Mouse (Mus musculus): Measurements from ENCODE around the gene Unc45a. TPM values are rescaled to one million over a fixed set of nuclear protein-coding genes. Genes with fewer than 3 reads are reported as not detected.

Gene Unc45a
- total and polyA plus RNA-seq, 2 experiments from 2014 or later: 50.1 to 69.4 TPM

DNA sequence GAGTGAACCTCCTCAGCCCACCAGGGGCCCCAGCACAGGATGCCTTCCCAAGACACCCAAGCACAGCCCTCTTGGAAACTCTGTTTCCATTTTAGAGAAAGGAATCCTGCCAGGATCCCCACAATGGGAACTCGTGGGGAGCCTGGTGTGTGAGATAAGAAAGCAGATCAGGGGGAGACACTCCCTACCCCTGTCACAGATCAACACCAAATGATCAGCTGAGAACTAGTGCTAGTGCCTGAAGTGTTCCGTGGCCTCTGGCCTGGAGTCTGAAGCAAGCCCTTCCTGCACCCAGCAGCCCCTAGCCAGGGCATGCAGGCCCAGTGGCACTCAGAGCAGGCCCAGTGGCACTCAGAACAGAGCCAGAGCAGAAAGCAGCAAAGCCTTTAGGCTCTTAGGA, 10.0 kb upstream of the Unc45a start:
- Histone ChIP-seq H3K4me3 (ENCODE audit: low read depth, low read length) (no peak overlapping the region), H3K27ac (ENCODE audit: low read depth, low read length) (no peak overlapping the region), H3K27me3 (ENCODE audit: insufficient read depth, low read length) (no peaks in the 10 kb centered on the region), H3K4me2 (ENCODE audit: low read depth) (no peak overlapping the region), H3K9me3 (ENCODE audit: low read length) (no peaks in the 10 kb centered on the region), H3K4me1 (ENCODE audit: insufficient read depth) (no peaks in the 10 kb centered on the region), H3K36me3 (ENCODE audit: insufficient read depth) (peaks cover 50% of the 10 kb centered on the region), H3K9ac (no peak overlapping the region)
- WGBS: 77% methylated on average over 2 of the region's 2 CpGs
- no peak for ATAC-seq
- TF ChIP-seq CTCF (IDR thresholded peaks at IDR 0.05; ENCODE audit: low read depth): no peak
- no peak for DNase-seq

- no peak for DNase-seq
Measured at GRCm38 (mm10) chr7:80347670-80348586, 7.1 kb upstream of the Unc45a start.

DNA sequence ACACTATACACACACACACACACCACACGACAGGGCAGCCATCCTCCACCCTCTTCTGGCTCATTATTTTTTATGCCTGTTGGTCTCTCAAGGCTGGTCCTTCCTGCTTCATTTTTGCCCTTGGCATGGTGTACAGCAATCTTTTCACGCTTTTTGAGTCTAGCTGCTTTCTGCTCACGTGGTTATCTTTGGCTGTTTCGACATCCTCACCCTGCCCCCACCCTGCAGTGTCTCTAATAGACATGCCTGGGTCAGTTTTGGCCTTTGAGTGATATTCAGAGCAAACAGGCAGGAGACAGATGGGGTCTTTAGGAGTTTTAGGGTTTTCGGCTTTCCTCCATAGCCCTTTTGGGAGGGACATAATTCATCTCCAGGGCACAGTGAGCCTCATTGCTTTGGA, 6.0 kb upstream of the Unc45a start:
- H3K4me2 ChIP-seq (ENCODE audit: low read depth): no peak overlapping the region
- peaks cover 21% of the 10 kb centered on the region for H3K36me3 ChIP-seq (ENCODE audit: insufficient read depth)
- no peak for TF ChIP-seq CTCF (IDR thresholded peaks at IDR 0.05; ENCODE audit: low read depth)
- DNase-seq (no peak), ATAC-seq (no peak)
- WGBS: 91% methylated on average over 5 of the region's 5 CpGs
- no peaks in the 10 kb centered on the region for H3K27me3 ChIP-seq (ENCODE audit: insufficient read depth, low read length)
- peaks cover 5% of the 10 kb centered on the region for H3K4me1 ChIP-seq (ENCODE audit: insufficient read depth)
- no peaks in the 10 kb centered on the region for H3K9me3 ChIP-seq (ENCODE audit: low read length)
- H3K9ac ChIP-seq: no peak overlapping the region
- H3K4me3 ChIP-seq (ENCODE audit: low read depth, low read length): no peak overlapping the region
- no peak overlapping the region for H3K27ac ChIP-seq (ENCODE audit: low read depth, low read length)

More at GRCm38 (mm10) chr7:80347670-80348586, 7.1 kb upstream of the Unc45a start:
- Histone ChIP-seq H3K27ac (ENCODE audit: low read depth, low read length) (no peak overlapping the region), H3K27me3 (ENCODE audit: insufficient read depth, low read length) (no peaks in the 10 kb centered on the region), H3K4me1 (ENCODE audit: insufficient read depth) (no peaks in the 10 kb centered on the region), H3K4me3 (ENCODE audit: low read depth, low read length) (no peak overlapping the region), H3K4me2 (ENCODE audit: low read depth) (no peak overlapping the region), H3K9ac (no peak overlapping the region), H3K9me3 (ENCODE audit: low read length) (no peaks in the 10 kb centered on the region), H3K36me3 (ENCODE audit: insufficient read depth) (peaks cover 31% of the 10 kb centered on the region)
- 69% methylated on average over 13 of the region's 13 CpGs for WGBS
- no peak for ATAC-seq
- TF ChIP-seq CTCF (IDR thresholded peaks at IDR 0.05; ENCODE audit: low read depth): no peak

- WGBS: 98% methylated on average over 9 of the region's 9 CpGs
- ATAC-seq: no peak
Measured at GRCm38 (mm10) chr7:80346173-80346572, 5.4 kb upstream of the Unc45a start.

DNA sequence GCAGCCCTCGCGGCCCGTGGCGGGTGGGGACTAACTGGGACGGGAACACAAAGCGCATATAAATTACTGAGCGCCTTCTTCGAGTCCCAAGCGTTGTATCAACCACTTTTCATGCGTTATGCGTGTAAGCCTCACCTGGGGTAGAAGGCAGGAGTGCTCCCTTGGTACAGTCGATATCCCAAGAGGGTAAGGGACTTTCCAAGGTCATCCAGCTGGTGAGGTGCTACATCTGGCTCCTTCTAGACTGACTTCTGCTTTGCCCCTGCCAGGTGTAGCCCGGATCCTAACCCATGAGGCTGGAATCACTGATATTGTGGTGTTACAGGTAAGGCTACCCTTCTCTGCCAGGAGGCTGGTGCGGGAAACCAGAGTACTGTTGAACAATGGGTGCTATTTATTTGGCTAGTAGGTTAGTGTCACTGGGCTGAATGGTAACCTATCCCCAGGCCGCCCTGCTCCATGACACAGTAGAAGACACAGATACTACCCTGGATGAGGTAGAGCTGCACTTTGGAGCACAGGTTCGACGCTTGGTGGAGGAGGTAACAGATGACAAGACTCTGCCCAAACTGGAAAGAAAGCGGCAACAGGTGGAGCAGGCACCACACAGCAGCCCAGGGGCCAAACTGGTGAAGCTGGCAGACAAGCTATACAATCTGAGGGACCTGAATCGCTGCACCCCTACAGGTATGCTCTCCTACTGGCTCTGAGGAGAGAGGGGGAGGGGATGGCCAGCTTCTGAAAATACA, 2.6 kb upstream of the Unc45a start:
- ATAC-seq: 0 out of 2 replicates have a peak, but pooled peaks have one; percentile 2
- no peak for TF ChIP-seq CTCF (IDR thresholded peaks at IDR 0.05; ENCODE audit: low read depth)

More at GRCm38 (mm10) chr7:80346173-80346572, 5.4 kb upstream of the Unc45a start:
- Histone ChIP-seq H3K27me3 (ENCODE audit: insufficient read depth, low read length) (no peaks in the 10 kb centered on the region), H3K4me1 (ENCODE audit: insufficient read depth) (peaks cover 5% of the 10 kb centered on the region), H3K9me3 (ENCODE audit: low read length) (no peaks in the 10 kb centered on the region), H3K4me3 (ENCODE audit: low read depth, low read length) (no peak overlapping the region), H3K9ac (no peak overlapping the region), H3K27ac (ENCODE audit: low read depth, low read length) (no peak overlapping the region), H3K36me3 (ENCODE audit: insufficient read depth) (peaks cover 15% of the 10 kb centered on the region), H3K4me2 (ENCODE audit: low read depth) (no peak overlapping the region)
- DNase-seq: no peak
- TF ChIP-seq CTCF (IDR thresholded peaks at IDR 0.05; ENCODE audit: low read depth): no peak

DNA sequence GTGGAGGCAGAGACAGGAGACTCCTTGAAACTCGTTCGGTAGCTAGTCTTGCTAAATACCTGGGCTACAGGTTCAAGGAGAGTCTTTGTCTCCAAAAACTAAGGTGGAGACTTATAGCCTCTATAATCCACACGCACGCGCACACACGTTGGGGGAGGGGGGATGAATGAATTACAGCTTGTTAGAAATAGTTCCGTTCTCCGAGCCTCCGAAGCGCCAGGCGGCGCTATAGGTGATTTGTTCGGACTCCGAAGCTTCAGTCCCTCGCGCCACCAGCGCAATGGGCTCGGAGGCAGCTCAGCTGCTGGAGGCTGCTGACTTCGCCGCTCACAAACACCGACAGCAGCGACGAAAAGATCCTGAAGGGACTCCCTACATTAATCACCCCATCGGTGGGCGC, 2.1 kb upstream of the Unc45a start, which contains the start of gene Hddc3:
Gene Hddc3 (plus strand): TSS at position 247 of the 400 bp plus-strand sequence.
- H3K9ac ChIP-seq: peak within 1 kb of the TSS; percentile 73
- peak within 1 kb of the TSS; percentile 74 for H3K4me2 ChIP-seq (ENCODE audit: low read depth)
- no peaks in the 10 kb centered on the region for H3K9me3 ChIP-seq (ENCODE audit: low read length)
- ATAC-seq (peak; percentile 66), DNase-seq (peak; percentile 99)
- H3K27me3 ChIP-seq (ENCODE audit: insufficient read depth, low read length): no peaks in the 10 kb centered on the region
- peak; percentile 88 for TF ChIP-seq CTCF (IDR thresholded peaks at IDR 0.05; ENCODE audit: low read depth)
- H3K27ac ChIP-seq (ENCODE audit: low read depth, low read length): peak within 1 kb of the TSS; percentile 89
- H3K4me3 ChIP-seq (ENCODE audit: low read depth, low read length): peak within 1 kb of the TSS; percentile 51
- no peaks in the 10 kb centered on the region for H3K36me3 ChIP-seq (ENCODE audit: insufficient read depth)
- 2% methylated on average over 25 of the region's 25 CpGs for WGBS
- peaks cover 18% of the 10 kb centered on the region for H3K4me1 ChIP-seq (ENCODE audit: insufficient read depth)

More for the DNA sequence above, 2.6 kb upstream of the Unc45a start:
- Histone ChIP-seq H3K27me3 (ENCODE audit: insufficient read depth, low read length) (no peaks in the 10 kb centered on the region), H3K9ac (peak overlapping the region; percentile 73), H3K36me3 (ENCODE audit: insufficient read depth) (no peaks in the 10 kb centered on the region), H3K9me3 (ENCODE audit: low read length) (no peaks in the 10 kb centered on the region), H3K4me1 (ENCODE audit: insufficient read depth) (peaks cover 12% of the 10 kb centered on the region), H3K4me2 (ENCODE audit: low read depth) (peak overlapping the region; percentile 74), H3K27ac (ENCODE audit: low read depth, low read length) (peak overlapping the region; percentile 89), H3K4me3 (ENCODE audit: low read depth, low read length) (peak overlapping the region; percentile 51)
- 27% methylated on average over 19 of the region's 19 CpGs for WGBS
- DNase-seq: no peak
